Mouse (Mus musculus): ENCODE measurements around the gene Ipmk. TPM values are rescaled to one million over a fixed set of nuclear protein-coding genes. Genes with fewer than 3 reads are reported as not detected.

Ipmk gene
- total and polyA plus RNA-seq, 2 experiments from 2014 or later, result 14.4 to 19.0 TPM

- Histone ChIP-seq H3K4me1 (ENCODE audit: insufficient read depth, low read length) (no peaks in the 10 kb centered on the region), H3K4me3 (ENCODE audit: low read length) (no peak overlapping the region), H3K4me2 (ENCODE audit: low read depth, low read length) (0 out of 2 replicates have a peak overlapping the region, but pooled peaks have one; percentile 86), H3K9ac (replicated peaks; ENCODE audit: low read length) (no peak overlapping the region), H3K36me3 (ENCODE audit: insufficient read depth, low read length) (no peaks in the 10 kb centered on the region), H3K27me3 (ENCODE audit: insufficient read depth, low read length) (no peaks in the 10 kb centered on the region), H3K9me3 (ENCODE audit: low read length) (no peaks in the 10 kb centered on the region), H3K27ac (no peak overlapping the region)
- TF ChIP-seq CTCF (IDR thresholded peaks at IDR 0.05; ENCODE audit: low read depth), result no peak
- DNase-seq (ENCODE audit: low spot score) (no peak), ATAC-seq (no peak)
- WGBS, result 88% methylated on average over 3 of the region's 3 CpGs
Measured at GRCm38 (mm10) chr10:71343130-71343529, 4.4 kb upstream of the Ipmk start.

- DNase-seq (ENCODE audit: low spot score), result no peak
- Histone ChIP-seq H3K4me2 (ENCODE audit: low read depth, low read length) (peak overlapping the region; percentile 86), H3K36me3 (ENCODE audit: insufficient read depth, low read length) (no peaks in the 10 kb centered on the region), H3K9me3 (ENCODE audit: low read length) (no peaks in the 10 kb centered on the region), H3K4me3 (ENCODE audit: low read length) (peak overlapping the region; percentile 87), H3K27me3 (ENCODE audit: insufficient read depth, low read length) (no peaks in the 10 kb centered on the region), H3K27ac (no peak overlapping the region), H3K9ac (replicated peaks; ENCODE audit: low read length) (peak overlapping the region; percentile 81), H3K4me1 (ENCODE audit: insufficient read depth, low read length) (peaks cover 2% of the 10 kb centered on the region; the same call in 1 of the 2 replicates)
- TF ChIP-seq CTCF (IDR thresholded peaks at IDR 0.05; ENCODE audit: low read depth), result no peak
- ATAC-seq, result no peak
- WGBS, result 24% methylated on average over 14 of the region's 14 CpGs
Measured at GRCm38 (mm10) chr10:71343567-71344265, 3.8 kb upstream of the Ipmk start.

- WGBS, result 1% methylated on average over 47 of the region's 60 CpGs
- no peaks in the 10 kb centered on the region for H3K9me3 ChIP-seq (ENCODE audit: low read length)
- no peak for TF ChIP-seq CTCF (IDR thresholded peaks at IDR 0.05; ENCODE audit: low read depth)
- no peaks in the 10 kb centered on the region for H3K27me3 ChIP-seq (ENCODE audit: insufficient read depth, low read length)
- peak within 1 kb of the TSS; percentile 86 for H3K4me2 ChIP-seq (ENCODE audit: low read depth, low read length)
- H3K27ac ChIP-seq, result peak within 1 kb of the TSS; percentile 80
- H3K4me3 ChIP-seq (ENCODE audit: low read length), result peak within 1 kb of the TSS; percentile 87
- H3K36me3 ChIP-seq (ENCODE audit: insufficient read depth, low read length), result no peaks in the 10 kb centered on the region
- DNase-seq (ENCODE audit: low spot score) (peak; percentile 98), ATAC-seq (peak; percentile 82)
- peaks cover 8% of the 10 kb centered on the region for H3K4me1 ChIP-seq (ENCODE audit: insufficient read depth, low read length)
- H3K9ac ChIP-seq (replicated peaks; ENCODE audit: low read length), result peak within 1 kb of the TSS; percentile 81
Measured at GRCm38 (mm10) chr10:71344579-71345143, 2.9 kb upstream of the Ipmk start, which contains the start of gene Cisd1. Cisd1 (minus strand) TSS chr10:71344954.

- peaks cover 8% of the 10 kb centered on the region for H3K4me1 ChIP-seq (ENCODE audit: insufficient read depth, low read length)
- no peaks in the 10 kb centered on the region for H3K36me3 ChIP-seq (ENCODE audit: insufficient read depth, low read length)
- ATAC-seq, result no peak
- H3K9me3 ChIP-seq (ENCODE audit: low read length), result no peaks in the 10 kb centered on the region
- no peak for DNase-seq (ENCODE audit: low spot score)
- H3K27me3 ChIP-seq (ENCODE audit: insufficient read depth, low read length), result no peaks in the 10 kb centered on the region
- no peak for TF ChIP-seq CTCF (IDR thresholded peaks at IDR 0.05; ENCODE audit: low read depth)
- no peak overlapping the region for H3K4me3 ChIP-seq (ENCODE audit: low read length)
- H3K9ac ChIP-seq (replicated peaks; ENCODE audit: low read length), result no peak overlapping the region
- WGBS, result 59% methylated on average over 2 of the region's 2 CpGs
- no peak overlapping the region for H3K27ac ChIP-seq
- no peak overlapping the region for H3K4me2 ChIP-seq (ENCODE audit: low read depth, low read length)
Measured at GRCm38 (mm10) chr10:71346106-71346505, 1.5 kb upstream of the Ipmk start.

GRCm38 (mm10) chr10:71346722-71347508 is 648 bp upstream of the Ipmk start:
- TF ChIP-seq CTCF (IDR thresholded peaks at IDR 0.05; ENCODE audit: low read depth), result peak; percentile 40
- Histone ChIP-seq H3K4me1 (ENCODE audit: insufficient read depth, low read length) (peaks cover 8% of the 10 kb centered on the region), H3K9me3 (ENCODE audit: low read length) (no peaks in the 10 kb centered on the region), H3K4me2 (ENCODE audit: low read depth, low read length) (peak overlapping the region; percentile 96), H3K27me3 (ENCODE audit: insufficient read depth, low read length) (no peaks in the 10 kb centered on the region), H3K9ac (replicated peaks; ENCODE audit: low read length) (peak overlapping the region; percentile 88), H3K4me3 (ENCODE audit: low read length) (peak overlapping the region; percentile 75), H3K36me3 (ENCODE audit: insufficient read depth, low read length) (no peaks in the 10 kb centered on the region), H3K27ac (peak overlapping the region; percentile 91)
- ATAC-seq, result no peak
- DNase-seq (ENCODE audit: low spot score), result peak; percentile 57
- 11% methylated on average over 13 of the region's 13 CpGs for WGBS

GRCm38 (mm10) chr10:71347964-71348636 is 537 bp downstream of the Ipmk start:
- Histone ChIP-seq H3K27me3 (ENCODE audit: insufficient read depth, low read length) (no peaks in the 10 kb centered on the region), H3K9me3 (ENCODE audit: low read length) (no peaks in the 10 kb centered on the region), H3K4me2 (ENCODE audit: low read depth, low read length) (peak overlapping the region; percentile 96), H3K27ac (peak overlapping the region; percentile 91), H3K36me3 (ENCODE audit: insufficient read depth, low read length) (no peaks in the 10 kb centered on the region), H3K4me1 (ENCODE audit: insufficient read depth, low read length) (peaks cover 8% of the 10 kb centered on the region), H3K9ac (replicated peaks; ENCODE audit: low read length) (peak overlapping the region; percentile 88), H3K4me3 (ENCODE audit: low read length) (peak overlapping the region; percentile 75)
- DNase-seq (ENCODE audit: low spot score) (peak; percentile 34), ATAC-seq (peak; percentile 70)
- TF ChIP-seq CTCF (IDR thresholded peaks at IDR 0.05; ENCODE audit: low read depth), result no peak
- under 1% methylated on average over 33 of the region's 48 CpGs for WGBS

Data from hindbrain, postnatal 0 days (tissue).